Mouse (Mus musculus) liver, postnatal 0 days (tissue): ENCODE data around the gene Pcbd1. TPM values are rescaled to one million over a fixed set of nuclear protein-coding genes. Genes with fewer than 3 reads are reported as not detected.

Experiments
- ATAC-seq: fragments of 200-750 bp; cut with Nextera tagmentation; 2 replicates; pipeline ENCODE4 v1.8.0; 2017; ENCODE audit warnings: mild to moderate bottlenecking, moderate library complexity
- DNase-seq: peaks from one replicate; pipeline ENCODE4 v3.0.0-alpha.2; 2016
- H3K27ac ChIP-seq: fragments of 300-500 bp; sonication (generic); 2 replicates; pipeline ENCODE4 v1.5.1; 2014; ENCODE audit warnings: antibody characterized with exemption, moderate library complexity, mild to moderate bottlenecking, low read depth
- H3K27me3 ChIP-seq: fragments of 300-500 bp; sonication (generic); 2 replicates; pipeline ENCODE4 v1.6.1; 2014; ENCODE audit warnings: low read length, control low read depth, mixed read lengths; ENCODE audit not compliant: insufficient read depth
- H3K36me3 ChIP-seq: fragments of 300-500 bp; sonication (generic); replicated peaks from 2 replicates; pipeline ENCODE4 v1.6.1; 2014; ENCODE audit warnings: mild to moderate bottlenecking, control low read depth, low read length, moderate library complexity, mixed read lengths; ENCODE audit not compliant: insufficient read depth
- H3K4me1 ChIP-seq: fragments of 300-500 bp; sonication (generic); 2 replicates; pipeline ENCODE4 v1.6.1; 2014; ENCODE audit warnings: antibody characterized with exemption, mild to moderate bottlenecking, control low read depth; ENCODE audit not compliant: insufficient read depth
- H3K4me2 ChIP-seq: fragments of 300-500 bp; sonication (generic); 2 replicates; pipeline ENCODE4 v1.6.1; 2014; ENCODE audit warnings: low read depth, mild to moderate bottlenecking, low read length, moderate library complexity, mixed read lengths
- H3K4me3 ChIP-seq: fragments of 300-500 bp; sonication (generic); 2 replicates; pipeline ENCODE4 v1.5.1; 2014; ENCODE audit warnings: low read depth, low read length
- H3K9ac ChIP-seq: fragments of 300-500 bp; sonication (generic); replicated peaks from 2 replicates; pipeline ENCODE4 v1.6.1; 2014; ENCODE audit warnings: mild to moderate bottlenecking, moderate library complexity
- H3K9me3 ChIP-seq: fragments of 300-500 bp; sonication (generic); 2 replicates; pipeline ENCODE4 v1.6.1; 2016; ENCODE audit warnings: mild to moderate bottlenecking, control low read depth, low read length, mixed read lengths
- CTCF ChIP-seq: sonication (generic); IDR thresholded peaks from 2 replicates; pipeline ENCODE4 v1.5.1; 2016; ENCODE audit warnings: antibody characterized with exemption, low read depth
- EP300 ChIP-seq: IDR thresholded peaks from 2 replicates; pipeline ENCODE4 v1.6.1; 2016; ENCODE audit warnings: antibody characterized with exemption, low read depth, mild to moderate bottlenecking
- WGBS: fragments of 180-500 bp; shearing (Covaris S2); extraction: QIAGEN DNeasy Blood & Tissue Kit; methylation state at CpG from one replicate; pipeline ENCODE4 v1.1.7; 2014; ENCODE audit not compliant: insufficient replicate concordance; 5-methylcytosine and 5-hydroxymethylcytosine counted together
- polyA plus RNA-seq: library from polyadenylated mRNA; unstranded; fragments of >200 nt; fragmentation: Nextera tagmentation; extraction: Ambion mirVana; gene quantifications from 2 replicates; pipeline ENCODE4 v1.2.1, GENCODE M21; 2015

The Pcbd1 gene
- polyA plus RNA-seq, 1 experiment from 2014 or later, result 333 TPM

DNA sequence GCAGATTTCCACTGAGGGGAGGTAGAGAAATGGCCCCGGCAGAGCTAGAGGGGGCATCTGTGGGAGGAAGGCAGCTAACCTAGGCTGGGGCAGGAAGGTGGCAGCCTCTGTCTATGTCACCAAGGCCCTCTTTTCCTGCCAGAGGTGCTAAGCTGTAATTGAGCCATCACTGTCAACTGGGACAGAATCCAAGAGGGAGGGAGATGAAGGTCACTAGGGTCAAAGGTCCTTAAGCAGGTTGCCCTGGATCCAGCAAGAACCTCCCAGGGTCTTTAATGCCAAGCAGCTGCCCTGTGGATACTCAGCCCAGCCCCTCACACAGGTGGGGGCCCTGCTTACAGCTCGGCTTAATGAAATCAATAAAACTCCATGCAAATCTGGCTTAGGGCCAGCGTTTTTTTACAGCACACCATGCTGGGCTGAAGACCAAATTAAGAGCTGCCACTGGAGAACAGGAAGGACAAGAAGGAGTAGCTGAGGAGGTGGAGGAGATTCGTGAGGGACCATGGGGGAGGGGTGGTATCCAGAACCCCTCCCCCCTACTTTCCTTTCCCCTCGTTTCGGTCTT, 29.5 kb upstream of the Pcbd1 start:
- TF ChIP-seq CTCF, result no peak
- no peak for TF ChIP-seq EP300
- peaks cover 3% of the 10 kb centered on the region; the same call in 1 of the 2 replicates for H3K4me1 ChIP-seq
- no peak overlapping the region for H3K27ac ChIP-seq
- no peak overlapping the region for H3K9ac ChIP-seq
- peak; percentile 39 for DNase-seq
- WGBS, result 43% methylated on average over 6 of the region's 6 CpGs
- H3K9me3 ChIP-seq, result peaks cover 4% of the 10 kb centered on the region; the same call in 1 of the 2 replicates
- H3K4me2 ChIP-seq, result no peak overlapping the region
- ATAC-seq, result peak; percentile 72
- no peaks in the 10 kb centered on the region for H3K27me3 ChIP-seq
- H3K4me3 ChIP-seq, result no peak overlapping the region
- H3K36me3 ChIP-seq, result no peaks in the 10 kb centered on the region

DNA sequence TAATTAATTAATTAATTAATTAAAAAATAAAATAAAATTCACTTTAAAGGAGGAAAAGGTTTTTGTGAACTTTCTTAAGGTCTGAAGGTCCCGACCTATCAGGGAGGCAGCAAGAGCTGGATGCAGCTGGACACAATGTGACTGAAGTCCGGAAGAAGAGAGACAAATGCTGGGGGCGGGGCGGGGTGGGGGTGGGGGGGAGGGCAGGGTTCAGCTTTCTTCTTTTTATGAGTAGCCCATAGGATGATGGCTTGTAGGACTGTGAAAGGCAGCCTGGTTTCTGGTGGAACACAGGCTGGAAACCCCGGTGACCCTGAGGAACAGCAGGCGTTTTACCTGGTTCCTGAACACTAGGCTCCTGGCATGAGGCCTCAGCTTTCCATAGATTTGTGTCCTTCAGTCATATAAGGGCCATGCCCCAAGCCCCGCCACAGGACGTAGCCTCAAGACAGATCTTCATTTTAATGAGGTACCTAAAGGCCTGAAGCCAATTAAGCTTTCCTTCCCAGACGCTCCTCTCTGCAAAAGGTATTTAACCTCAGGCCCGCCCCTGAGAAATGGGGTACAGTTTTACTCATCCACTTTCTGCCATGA, 25.8 kb upstream of the Pcbd1 start:
- no peaks in the 10 kb centered on the region for H3K36me3 ChIP-seq
- H3K27ac ChIP-seq, result no peak overlapping the region
- H3K4me3 ChIP-seq, result no peak overlapping the region
- DNase-seq, result no peak
- TF ChIP-seq EP300, result no peak
- TF ChIP-seq CTCF, result no peak
- no peaks in the 10 kb centered on the region for H3K27me3 ChIP-seq
- H3K9ac ChIP-seq, result no peak overlapping the region
- H3K4me1 ChIP-seq, result peaks cover 3% of the 10 kb centered on the region; the same call in 1 of the 2 replicates
- no peaks in the 10 kb centered on the region for H3K9me3 ChIP-seq
- no peak for ATAC-seq
- WGBS, result 80% methylated on average over 10 of the region's 10 CpGs
- H3K4me2 ChIP-seq, result no peak overlapping the region

- 18% methylated on average over 8 of the region's 8 CpGs for WGBS
- TF ChIP-seq EP300 (no peak), CTCF (no peak)
- no peaks in the 10 kb centered on the region for H3K27me3 ChIP-seq
- no peak overlapping the region for H3K4me2 ChIP-seq
- no peak overlapping the region for H3K27ac ChIP-seq
- ATAC-seq (no peak), DNase-seq (peak; percentile 55)
- no peak overlapping the region for H3K4me3 ChIP-seq
- H3K36me3 ChIP-seq, result no peaks in the 10 kb centered on the region
- no peak overlapping the region for H3K9ac ChIP-seq
- H3K4me1 ChIP-seq, result peaks cover 3% of the 10 kb centered on the region; the same call in 1 of the 2 replicates
- H3K9me3 ChIP-seq, result no peaks in the 10 kb centered on the region
Measured at GRCm38 (mm10) chr10:61064635-61065034, 24.5 kb upstream of the Pcbd1 start.

GRCm38 (mm10) chr10:61065287-61066005, 23.7 kb upstream of the Pcbd1 start:
- Histone ChIP-seq H3K4me3 (no peak overlapping the region), H3K27me3 (no peaks in the 10 kb centered on the region), H3K36me3 (no peaks in the 10 kb centered on the region), H3K4me2 (no peak overlapping the region), H3K27ac (no peak overlapping the region), H3K4me1 (no peaks in the 10 kb centered on the region; the same call in 1 of the 2 replicates), H3K9me3 (no peaks in the 10 kb centered on the region), H3K9ac (no peak overlapping the region)
- 61% methylated on average over 13 of the region's 13 CpGs for WGBS
- ATAC-seq (no peak), DNase-seq (no peak)
- TF ChIP-seq EP300 (no peak), CTCF (no peak)

GRCm38 (mm10) chr10:61068436-61069192, 20.5 kb upstream of the Pcbd1 start:
- ATAC-seq, result peak; percentile 57
- no peaks in the 10 kb centered on the region; the same call in 1 of the 2 replicates for H3K4me1 ChIP-seq
- DNase-seq, result peak; percentile 62
- no peak overlapping the region for H3K4me3 ChIP-seq
- H3K9me3 ChIP-seq, result no peaks in the 10 kb centered on the region
- H3K27me3 ChIP-seq, result no peaks in the 10 kb centered on the region
- no peaks in the 10 kb centered on the region for H3K36me3 ChIP-seq
- TF ChIP-seq CTCF, result peak; percentile 86
- TF ChIP-seq EP300, result no peak
- no peak overlapping the region for H3K9ac ChIP-seq
- H3K27ac ChIP-seq, result no peak overlapping the region
- WGBS, result 11% methylated on average over 8 of the region's 8 CpGs
- no peak overlapping the region for H3K4me2 ChIP-seq

- no peak; the same call in 1 of the 2 replicates for ATAC-seq
- H3K4me3 ChIP-seq, result no peak overlapping the region
- WGBS, result 19% methylated on average over 11 of the region's 13 CpGs
- no peaks in the 10 kb centered on the region for H3K27me3 ChIP-seq
- H3K4me1 ChIP-seq, result no peaks in the 10 kb centered on the region; the same call in 1 of the 2 replicates
- H3K36me3 ChIP-seq, result no peaks in the 10 kb centered on the region
- no peak for TF ChIP-seq EP300
- no peak for TF ChIP-seq CTCF
- no peak overlapping the region for H3K27ac ChIP-seq
- no peak overlapping the region for H3K4me2 ChIP-seq
- no peaks in the 10 kb centered on the region for H3K9me3 ChIP-seq
- DNase-seq, result no peak
- H3K9ac ChIP-seq, result no peak overlapping the region
Measured at GRCm38 (mm10) chr10:61069248-61069647, 19.9 kb upstream of the Pcbd1 start.
